Mouse (Mus musculus) left cerebral cortex, postnatal 10 days (tissue): ENCODE results near the gene Atoh7. TPM values are rescaled to one million over a fixed set of nuclear protein-coding genes. Genes with fewer than 3 reads are reported as not detected.

Experiments
- DNase-seq, 2 experiments: peaks; one replicate each; pipeline ENCODE4 v3.0.0; 2021 to 2022; ENCODE audit warnings: low spot score in 2 of 2, mixed read lengths in 1 of 2; ENCODE audit errors: extremely low spot score in 1 of 2
- intact Hi-C: fragments of 180-260 bp; cut with DNase I; formaldehyde crosslinking; loops from one replicate; pipeline ENCODE4 v1.15.1; 2025
- total RNA-seq, 2 experiments: library from RNA; stranded (reverse); gene quantifications; 2 replicates each; pipeline ENCODE4 v1.2.3; 2021

Gene Atoh7
- total RNA-seq, 2 experiments from 2014 or later: 1.6 to 1.9 TPM

- intact Hi-C loops: no loop called here
- DNase-seq: no peak
Observed at GRCm38 (mm10) chr10:63128256-63128655, 28.8 kb downstream of the Atoh7 start.

- intact Hi-C loops: no loop called here
- no peak for DNase-seq
Observed at GRCm38 (mm10) chr10:63130500-63130899, 31.0 kb downstream of the Atoh7 start.

DNA sequence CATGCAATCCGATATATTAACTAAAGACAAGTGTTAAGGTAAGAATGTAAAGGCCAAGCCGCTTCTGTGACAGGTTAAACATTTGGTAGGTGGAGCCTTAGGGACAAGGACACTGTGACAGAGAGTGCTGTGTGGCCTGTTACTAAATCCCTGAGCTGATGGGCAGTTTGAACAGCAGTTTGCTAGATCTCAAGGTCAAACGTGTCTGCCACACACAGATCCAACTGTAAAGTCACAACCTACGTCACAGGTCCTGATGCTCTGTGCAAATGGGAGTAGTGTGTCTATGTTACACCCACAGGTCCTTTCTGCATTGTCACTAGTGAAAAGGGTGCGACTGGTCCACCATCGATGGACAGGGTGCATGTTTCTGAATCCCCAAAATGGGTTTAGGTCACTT, 32.9 kb downstream of the Atoh7 start:
- intact Hi-C loops: no loop called here
- DNase-seq: no peak

- intact Hi-C loops: no loop called here
- no peak for DNase-seq
Observed at GRCm38 (mm10) chr10:63133326-63133725, 33.9 kb downstream of the Atoh7 start.

DNA sequence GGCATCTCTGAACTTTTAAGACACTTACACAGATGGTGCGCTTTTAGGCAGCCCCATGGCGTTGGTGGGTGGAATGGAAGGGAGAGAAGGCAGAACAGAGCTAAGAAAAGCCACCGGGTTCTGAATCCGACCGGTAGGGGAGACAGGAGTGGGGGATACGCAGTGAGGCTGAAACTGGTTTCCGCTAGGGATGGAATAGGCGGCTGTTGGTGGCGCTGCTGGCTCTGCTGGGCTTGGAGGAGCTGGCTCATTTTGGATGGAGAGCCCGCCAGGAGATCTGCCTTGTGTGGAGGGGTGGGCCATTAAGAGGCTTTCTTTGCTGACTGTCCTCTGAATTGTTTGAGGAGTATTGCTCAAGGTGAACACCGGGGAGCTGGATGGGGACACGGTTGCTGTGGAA, 36.2 kb downstream of the Atoh7 start:
- DNase-seq: no peak
- intact Hi-C loops: no loop called here

DNA sequence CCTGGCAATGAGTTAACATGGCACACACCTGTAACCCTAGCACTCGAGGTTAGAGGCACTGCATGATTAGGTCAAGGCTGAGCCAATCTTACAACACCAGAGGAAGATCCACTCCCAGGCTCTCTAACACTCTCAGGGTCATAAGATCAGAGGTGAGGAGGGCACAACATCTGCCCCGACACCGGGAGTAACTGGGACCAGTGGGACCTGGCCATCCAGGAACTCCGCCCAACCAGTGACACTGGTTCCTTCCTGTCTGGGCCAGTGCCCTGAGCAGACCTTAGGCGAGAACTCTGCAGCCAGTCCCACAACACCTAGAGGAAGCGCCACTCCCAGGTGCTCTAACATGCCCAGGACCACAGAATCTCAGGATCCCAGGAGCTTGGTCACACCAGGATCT, 37.0 kb downstream of the Atoh7 start:
- DNase-seq: no peak
- intact Hi-C loops: no loop called here

DNA sequence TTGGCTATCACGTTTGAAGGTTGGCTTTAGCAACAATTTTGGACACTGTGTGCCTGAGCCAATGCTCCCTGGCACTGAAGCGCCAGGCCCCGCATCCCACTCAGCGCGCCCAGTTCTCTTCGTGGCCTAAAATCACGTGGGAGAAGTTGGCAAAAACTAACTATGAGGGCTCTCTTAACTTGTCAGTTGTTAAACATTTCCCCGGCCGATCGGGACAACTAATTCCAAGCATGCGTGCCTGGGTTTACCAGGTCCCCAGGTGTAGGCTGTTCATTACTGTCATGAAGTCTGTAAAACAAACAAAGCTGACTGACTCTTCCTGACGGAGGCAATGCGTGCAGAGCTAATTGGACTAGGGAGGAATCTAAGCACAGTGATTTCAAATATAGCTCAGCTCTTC, 43.2 kb downstream of the Atoh7 start:
- intact Hi-C loops: no loop called here
- no peak for DNase-seq

Other genes with a start within 250 kb of the Atoh7 start
- gene Tet1, start 190.7 kb upstream of the Atoh7 start, total RNA-seq: 10 to 100 TPM; 56.0 to 56.7 TPM
- gene Slc25a16, start 179.0 kb upstream of the Atoh7 start, total RNA-seq: 10 to 100 TPM; 35.0 to 39.0 TPM
- gene Dna2, start 152.6 kb upstream of the Atoh7 start, total RNA-seq: 1 to 10 TPM; 1.6 to 2.3 TPM
- gene Rufy2, start 119.4 kb upstream of the Atoh7 start, total RNA-seq: 10 to 100 TPM; 84.3 to 91.7 TPM
- 10 to 100 TPM; 32.0 to 35.9 TPM for gene Hnrnph3, start 75.4 kb upstream of the Atoh7 start, total RNA-seq
- 1 to 10 TPM; 2.2 to 2.3 TPM for gene Pbld2, start 75.3 kb upstream of the Atoh7 start, total RNA-seq
- gene Pbld1, start 39.5 kb upstream of the Atoh7 start, total RNA-seq: under 1 TPM in 1 of 2 experiments, not detected in 1; 0.14 TPM
- 1 to 10 TPM; 5.6 to 7.5 TPM for gene Mypn, start 104.3 kb downstream of the Atoh7 start, total RNA-seq
- gene Herc4, start 144.2 kb downstream of the Atoh7 start, total RNA-seq: 10 to 100 TPM; 40.6 to 43.6 TPM